Mouse (Mus musculus) regulatory T cell (primary cell): ENCODE measurements at regions not wholly inside any gene's neighbourhood (a gene's known extent, or its start where the extent isn't known, plus 50 kb on each side); places are given as distances from the start of the nearest gene placed in this dataset.

Experiments used
- in situ Hi-C: fragments of 300-600 bp; cut with MboI, MseI; formaldehyde crosslinking; loops from one replicate; pipeline ENCODE4 v1.15.1; 2025; ENCODE audit warnings: high pct_unique_total_duplicates

- in situ Hi-C loops = loop anchor here (10.0 kb wide), 2 partner anchors 830 to 1060 kb away; no protein-coding TSS in a partner anchor
Measured at GRCm38 (mm10) chr7:125254302-125254701, 190.2 kb upstream of the Kdm8 start.

GRCm38 (mm10) chr7:125259016-125259415 is 185.5 kb upstream of the Kdm8 start:
- in situ Hi-C loops = loop anchor here (10.0 kb wide), 2 partner anchors 834 to 1064 kb away; no protein-coding TSS in a partner anchor

GRCm38 (mm10) chr7:125262133-125262532 is 182.3 kb upstream of the Kdm8 start:
- in situ Hi-C loops = no loop called here

GRCm38 (mm10) chr7:125262672-125263365 is 181.7 kb upstream of the Kdm8 start:
- in situ Hi-C loops = no loop called here

- in situ Hi-C loops = no loop called here
Measured at GRCm38 (mm10) chr7:125263756-125264155, 180.7 kb upstream of the Kdm8 start.

GRCm38 (mm10) chr7:125270711-125271110 is 173.8 kb upstream of the Kdm8 start:
- in situ Hi-C loops = no loop called here

GRCm38 (mm10) chr7:125271356-125271755 is 173.1 kb upstream of the Kdm8 start:
- in situ Hi-C loops = no loop called here

- in situ Hi-C loops = no loop called here
Measured at GRCm38 (mm10) chr7:125281371-125281770, 163.1 kb upstream of the Kdm8 start.

- in situ Hi-C loops = no loop called here
Measured at GRCm38 (mm10) chr7:125295226-125295625, 149.2 kb upstream of the Kdm8 start.

GRCm38 (mm10) chr7:125308433-125308832 is 136.0 kb upstream of the Kdm8 start:
- in situ Hi-C loops = no loop called here

GRCm38 (mm10) chr7:125310971-125311370 is 133.5 kb upstream of the Kdm8 start:
- in situ Hi-C loops = no loop called here

- in situ Hi-C loops = no loop called here
Measured at GRCm38 (mm10) chr7:125313604-125314003, 130.9 kb upstream of the Kdm8 start.

GRCm38 (mm10) chr7:125334769-125335168 is 109.7 kb upstream of the Kdm8 start:
- in situ Hi-C loops = no loop called here

GRCm38 (mm10) chr7:125335586-125336165 is 108.8 kb upstream of the Kdm8 start:
- in situ Hi-C loops = no loop called here

- in situ Hi-C loops = no loop called here
Measured at GRCm38 (mm10) chr7:125336826-125337225, 107.7 kb upstream of the Kdm8 start.

- in situ Hi-C loops = no loop called here
Measured at GRCm38 (mm10) chr7:125338177-125338751, 106.2 kb upstream of the Kdm8 start.

- in situ Hi-C loops = no loop called here
Measured at GRCm38 (mm10) chr7:125340326-125340905, 104.1 kb upstream of the Kdm8 start.

- in situ Hi-C loops = no loop called here
Measured at GRCm38 (mm10) chr7:125349606-125350005, 94.9 kb upstream of the Kdm8 start.

- in situ Hi-C loops = no loop called here
Measured at GRCm38 (mm10) chr7:125354211-125354610, 90.3 kb upstream of the Kdm8 start.

- in situ Hi-C loops = no loop called here
Measured at GRCm38 (mm10) chr7:125354956-125355355, 89.5 kb upstream of the Kdm8 start.

GRCm38 (mm10) chr7:125358016-125358415 is 86.5 kb upstream of the Kdm8 start:
- in situ Hi-C loops = no loop called here

GRCm38 (mm10) chr7:125383021-125383420 is 61.5 kb upstream of the Kdm8 start:
- in situ Hi-C loops = loop anchor here (25.0 kb wide), 1 partner anchor 1871 kb away; the partner anchor contains the start of gene Zkscan2
